Mouse (Mus musculus) spleen, postnatal 4 days (tissue): ENCODE results near the gene Ppp2r5d.

Experiments
- DNase-seq, 2 experiments: peaks; one replicate each; pipeline ENCODE4 v3.0.0; 2022; ENCODE audit warnings: low spot score in 2 of 2

Gene Ppp2r5d

DNA sequence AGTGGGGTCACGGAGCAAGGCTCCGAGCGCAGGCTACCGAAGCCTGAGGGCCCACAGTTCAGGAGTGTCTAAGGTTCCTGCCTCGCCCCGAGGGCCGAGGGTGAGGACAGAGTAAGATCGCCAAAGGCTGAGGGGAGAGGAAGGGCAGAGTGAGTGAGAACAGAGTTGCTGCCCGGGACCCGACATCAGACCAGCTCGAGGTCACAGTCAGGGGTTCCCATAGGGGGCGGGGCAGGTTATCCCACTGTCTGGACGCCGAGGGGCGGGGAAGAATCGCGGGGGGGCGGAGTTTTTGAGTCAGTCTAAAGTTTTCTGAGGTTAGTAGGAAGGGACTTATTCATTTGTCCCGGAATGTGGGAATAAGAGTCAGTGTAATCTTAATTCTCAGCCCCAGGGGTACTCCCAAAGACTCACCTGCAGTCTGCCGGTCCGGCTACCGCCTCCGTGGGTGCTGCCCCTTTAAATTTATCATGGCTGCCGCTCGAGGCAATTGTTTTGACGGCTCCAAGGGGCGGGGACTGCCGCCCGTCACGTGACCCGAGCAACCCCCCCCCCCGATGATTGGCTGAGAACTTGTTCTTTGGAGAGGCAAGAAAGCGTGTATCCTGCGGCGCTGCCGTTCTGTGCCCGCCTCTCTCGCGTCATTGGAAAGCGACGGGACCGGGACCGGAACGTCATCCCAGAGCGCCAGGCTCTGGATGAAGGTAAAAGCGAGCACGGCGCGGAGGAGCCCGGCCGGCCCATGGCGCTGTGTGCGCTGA lies 59.2 kb downstream of the Ppp2r5d start, which contains the start of the genes Klc4 and Mrpl2:
TSS of gene Klc4 (minus strand) at position 462 of the 761 bp plus-strand sequence.
TSS of gene Mrpl2 (plus strand) at position 669 of the 761 bp plus-strand sequence.
- DNase-seq = peak; percentile 98 to 99

DNA sequence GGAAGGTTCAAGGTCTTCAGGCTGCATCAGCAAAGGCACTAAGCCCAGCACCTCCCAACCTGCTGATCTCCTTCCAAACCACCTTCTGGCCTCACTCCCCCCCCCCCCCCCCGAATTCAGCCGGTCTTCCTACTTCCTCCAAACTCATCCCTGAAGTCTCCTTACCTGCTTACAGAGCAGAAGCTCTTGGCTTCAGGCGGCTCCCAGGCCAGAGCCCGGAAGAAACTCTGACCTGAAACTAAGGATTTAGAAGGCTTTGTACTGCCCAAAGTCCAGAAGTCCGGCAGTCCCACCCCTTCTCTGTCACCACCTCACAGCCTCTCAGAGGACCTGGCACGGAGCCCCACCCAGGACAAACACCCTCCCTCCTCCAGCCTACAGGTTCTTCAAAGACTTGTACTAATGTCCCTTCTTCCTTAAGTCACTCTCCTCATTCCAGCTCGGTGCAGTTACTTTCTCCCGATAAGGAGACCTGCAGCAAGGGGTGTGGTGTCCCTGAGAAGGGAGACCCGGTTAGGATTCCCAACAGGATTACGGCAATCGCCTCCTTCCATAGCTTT lies 59.9 kb downstream of the Ppp2r5d start:
- DNase-seq = no peak

DNA sequence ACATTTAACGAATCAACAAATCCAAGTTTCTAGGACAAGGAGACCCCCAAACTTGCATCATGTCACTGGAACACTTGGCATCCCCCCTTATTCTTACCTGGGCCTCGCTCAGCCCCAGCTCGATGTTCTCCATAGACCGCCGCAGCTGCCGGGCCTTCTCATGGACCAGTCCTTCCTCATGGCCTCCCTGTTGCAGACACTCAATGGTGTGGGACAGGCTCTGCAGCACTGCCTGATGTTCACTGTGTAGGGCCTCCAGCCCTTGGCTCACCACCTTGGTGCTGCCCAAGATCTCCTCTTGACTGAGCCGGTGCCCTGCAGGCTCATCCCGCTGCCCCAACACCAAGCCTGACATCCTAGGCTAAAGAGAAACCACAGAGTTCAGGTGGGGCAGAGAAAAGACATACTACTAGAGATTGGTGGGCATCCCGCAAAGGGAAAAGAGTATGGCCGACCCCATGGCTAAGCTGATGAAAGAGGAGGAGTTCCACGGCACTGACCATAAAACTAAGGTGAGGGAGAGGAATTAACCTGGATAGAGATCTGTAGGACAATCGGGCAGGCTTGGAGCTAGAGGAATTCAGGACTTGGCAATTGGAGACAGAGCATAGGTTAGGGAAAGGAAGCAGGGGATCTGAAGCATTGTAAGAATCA lies 60.6 kb downstream of the Ppp2r5d start:
- DNase-seq = no peak

DNA sequence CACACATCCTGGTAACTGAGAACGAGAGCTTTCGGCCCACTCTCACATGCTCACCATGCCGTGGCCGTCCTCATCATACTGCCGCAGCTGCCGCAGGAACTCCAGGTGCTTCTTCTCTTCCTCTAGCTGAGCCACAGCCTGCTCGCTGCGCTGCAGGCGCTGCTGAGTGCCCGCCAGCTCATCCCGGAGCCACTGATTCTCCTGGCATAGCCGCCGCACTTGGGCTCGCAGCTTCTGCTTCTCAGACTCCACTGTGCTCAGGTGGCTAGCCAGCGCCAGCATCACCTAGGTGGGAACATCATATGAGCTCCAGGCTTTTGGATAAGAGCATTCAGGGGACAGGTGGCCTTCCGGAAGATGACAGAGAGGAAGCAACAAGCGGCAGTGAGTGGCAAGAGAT lies 62.9 kb downstream of the Ppp2r5d start:
- no peak for DNase-seq

DNA sequence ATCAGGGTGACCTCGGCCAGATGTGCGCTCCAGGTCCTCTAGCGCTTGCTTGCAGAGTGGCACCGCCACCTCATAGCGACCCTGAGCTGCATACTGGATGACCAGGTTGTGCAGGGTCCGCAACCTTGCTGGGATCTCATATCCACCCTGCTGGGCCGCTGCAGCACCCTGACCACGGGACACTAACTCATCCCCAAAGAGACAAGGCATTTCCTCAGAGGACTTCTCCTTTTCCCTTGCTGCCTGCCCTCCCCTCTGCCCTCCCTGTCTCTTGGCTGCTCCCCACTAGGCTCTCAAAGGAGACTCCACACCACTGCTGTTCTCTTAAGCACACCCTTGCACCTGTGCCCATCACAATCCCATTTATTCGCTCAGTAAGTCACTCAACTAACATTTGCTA lies 65.0 kb downstream of the Ppp2r5d start:
- no peak for DNase-seq

DNA sequence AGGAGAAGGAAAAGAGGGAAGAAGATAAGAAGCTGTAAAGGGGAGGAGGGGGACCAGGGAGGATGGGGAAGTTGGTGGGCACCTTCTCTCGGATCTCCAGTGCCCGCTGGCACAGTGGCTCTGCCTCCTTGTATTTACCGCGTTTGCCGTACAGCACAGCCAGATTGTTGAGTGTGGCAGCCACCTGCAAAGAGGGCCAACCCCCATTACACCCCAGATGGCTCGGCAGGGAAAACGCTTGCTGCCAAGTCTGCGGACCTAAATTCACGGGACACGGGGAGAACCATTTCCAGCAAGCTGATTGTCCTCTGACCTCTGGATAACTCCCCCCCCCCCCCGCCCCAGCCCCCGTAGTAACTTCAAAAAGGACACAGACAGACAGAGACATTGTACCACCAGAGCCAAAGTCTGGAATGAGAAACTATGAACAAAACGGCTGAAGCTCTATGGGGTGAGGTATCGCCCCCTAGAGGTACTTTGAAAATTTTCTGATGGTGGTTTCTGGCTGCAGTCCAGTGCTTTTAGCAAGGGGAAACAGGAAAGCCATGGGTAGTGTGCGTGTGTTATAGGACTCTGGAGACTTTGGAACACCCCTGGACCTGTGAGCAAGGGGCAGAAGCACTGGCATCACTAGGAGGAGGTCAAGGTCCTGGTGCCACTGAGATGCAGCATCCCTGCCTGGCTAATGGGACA lies 67.9 kb downstream of the Ppp2r5d start:
- peak in 1 of 2 experiments; percentile 36 for DNase-seq
